Mouse (Mus musculus) bone marrow, adult 2 months (tissue): ENCODE measurements around the gene Spdye4a.

Experiments used
- CTCF ChIP-seq: fragments of 200-500 bp; IDR thresholded peaks from 2 replicates; pipeline ENCODE4 v1.5.1; 2011; ENCODE audit warnings: low read length, control low read depth; ENCODE audit not compliant: control insufficient read depth, insufficient read depth
- POLR2A ChIP-seq: fragments of 200-500 bp; IDR thresholded peaks from 2 replicates; pipeline ENCODE4 v1.6.1; 2011; ENCODE audit warnings: low read depth, mild to moderate bottlenecking, control low read depth, low read length, borderline replicate concordance; ENCODE audit not compliant: control insufficient read depth

DNA sequence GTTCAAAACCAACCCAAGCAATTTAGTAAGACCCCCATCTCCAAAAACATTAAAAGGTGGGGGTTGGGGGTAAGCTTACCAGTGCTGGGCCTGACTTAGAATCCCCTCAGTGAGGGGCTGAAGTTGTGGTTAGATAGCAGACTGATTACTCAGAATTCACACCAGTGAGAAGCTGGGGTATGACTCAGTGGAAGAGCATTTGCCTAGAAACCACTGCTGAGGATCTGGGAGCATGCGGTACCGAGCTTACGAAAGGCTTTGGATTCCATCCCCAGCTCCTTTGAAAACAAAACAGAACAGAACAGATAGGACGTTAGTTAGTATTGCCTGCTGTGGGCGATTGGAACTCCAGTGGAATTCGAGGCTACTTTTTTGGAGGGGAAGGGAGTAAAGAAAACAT lies 45.0 kb upstream of the Spdye4a start:
- no peak for TF ChIP-seq POLR2A
- TF ChIP-seq CTCF, result no peak
